Mouse (Mus musculus) lung, embryonic 15.5 days (tissue): Measurements from ENCODE around the gene Nradd. TPM values are rescaled to one million over a fixed set of nuclear protein-coding genes. Genes with fewer than 3 reads are reported as not detected.

Experiments used
- ATAC-seq: fragments of 200-750 bp; cut with Nextera tagmentation; 2 replicates; pipeline ENCODE4 v1.8.0; 2017; ENCODE audit warnings: moderate number of reproducible peaks, borderline replicate concordance; ENCODE audit not compliant: low FRiP score, low TSS enrichment; ENCODE audit errors: extremely low read depth
- H3K27ac ChIP-seq: fragments of 300-500 bp; sonication (generic); 2 replicates; pipeline ENCODE4 v1.5.1; 2015; ENCODE audit warnings: moderate library complexity, mild to moderate bottlenecking, inconsistent platforms
- H3K27me3 ChIP-seq: fragments of 300-500 bp; sonication (generic); 2 replicates; pipeline ENCODE4 v1.6.1; 2015; ENCODE audit warnings: inconsistent platforms
- H3K36me3 ChIP-seq: fragments of 300-500 bp; sonication (generic); 2 replicates; pipeline ENCODE4 v1.6.1; 2015; ENCODE audit warnings: inconsistent platforms
- H3K4me1 ChIP-seq: fragments of 300-500 bp; sonication (generic); 2 replicates; pipeline ENCODE4 v1.6.1; 2015; ENCODE audit warnings: inconsistent platforms
- H3K4me2 ChIP-seq: fragments of 300-500 bp; sonication (generic); 2 replicates; pipeline ENCODE4 v1.6.1; 2015; ENCODE audit warnings: inconsistent platforms, mild to moderate bottlenecking, moderate library complexity
- H3K4me3 ChIP-seq: fragments of 300-500 bp; sonication (generic); 2 replicates; pipeline ENCODE4 v1.5.1; 2015; ENCODE audit warnings: mild to moderate bottlenecking, inconsistent platforms
- H3K9ac ChIP-seq: fragments of 300-500 bp; sonication (generic); 2 replicates; pipeline ENCODE4 v1.6.1; 2015; ENCODE audit warnings: inconsistent platforms
- H3K9me3 ChIP-seq: fragments of 300-500 bp; sonication (generic); 2 replicates; pipeline ENCODE4 v1.6.1; 2016; ENCODE audit warnings: inconsistent platforms
- WGBS: fragments of 180-500 bp; shearing (Covaris S2); methylation state at CpG from one replicate; pipeline ENCODE4 v1.1.7; 2015; 5-methylcytosine and 5-hydroxymethylcytosine counted together
- polyA plus RNA-seq: library from polyadenylated mRNA; unstranded; fragments of >200 nt; fragmentation: Nextera tagmentation; extraction: Ambion mirVana; gene quantifications from 2 replicates; pipeline ENCODE4 v1.2.1, GENCODE M21; 2015

Nradd gene
- polyA plus RNA-seq: 51.2 and 55.6 TPM in 2 replicates

DNA sequence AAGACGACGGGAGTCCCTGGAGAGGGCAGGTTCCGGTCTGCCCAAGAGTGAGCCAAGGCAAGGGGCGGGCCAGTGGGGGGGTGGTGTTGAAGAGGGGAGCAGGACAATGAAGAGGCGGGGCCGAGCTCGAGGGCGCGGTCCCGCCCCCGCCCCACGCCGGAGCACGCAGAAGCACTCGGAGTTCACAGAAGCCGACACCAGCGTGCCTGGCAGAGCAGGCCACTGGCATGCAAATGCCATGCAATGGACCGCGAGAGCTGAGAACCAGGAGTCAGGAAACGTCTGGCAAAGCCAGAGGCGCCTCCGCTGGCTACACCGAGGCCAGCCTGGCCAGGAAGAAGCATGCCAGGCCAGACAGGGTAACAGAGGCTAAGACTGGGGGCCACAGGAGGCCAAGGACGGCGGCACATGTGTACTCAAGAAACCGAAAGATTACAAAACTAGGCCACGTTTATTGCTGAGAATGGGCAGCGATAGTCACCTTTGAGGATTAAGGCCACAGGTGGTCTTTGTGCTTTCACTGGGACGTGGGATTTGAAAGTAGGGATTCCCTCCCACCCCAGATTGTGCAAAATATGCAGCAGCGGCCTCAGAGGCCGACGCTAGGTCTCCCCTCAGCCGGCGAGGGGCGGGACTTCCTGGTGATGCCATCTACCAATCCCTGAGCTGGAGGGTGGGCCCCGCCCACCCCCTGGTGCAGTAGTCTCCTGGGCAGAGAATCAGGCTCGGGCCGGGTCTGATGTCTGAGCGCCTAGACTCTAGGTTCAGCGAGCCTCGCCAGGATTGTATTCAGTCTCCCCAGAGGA is at the start of gene Nradd:
Gene Nradd, minus strand, starts transcription at position 92 of the 806 bp plus-strand sequence.
- peak; percentile 94 for ATAC-seq
- Histone ChIP-seq H3K9ac (peak within 1 kb of the TSS; percentile 58), H3K4me2 (peak within 1 kb of the TSS; percentile 90), H3K27ac (peak within 1 kb of the TSS; percentile 87), H3K9me3 (no peaks in the 10 kb centered on the region), H3K27me3 (no peaks in the 10 kb centered on the region), H3K4me1 (peaks cover 18% of the 10 kb centered on the region), H3K36me3 (peaks cover 18% of the 10 kb centered on the region), H3K4me3 (peak within 1 kb of the TSS; percentile 56)
- 3% methylated on average over 41 of the region's 41 CpGs for WGBS

DNA sequence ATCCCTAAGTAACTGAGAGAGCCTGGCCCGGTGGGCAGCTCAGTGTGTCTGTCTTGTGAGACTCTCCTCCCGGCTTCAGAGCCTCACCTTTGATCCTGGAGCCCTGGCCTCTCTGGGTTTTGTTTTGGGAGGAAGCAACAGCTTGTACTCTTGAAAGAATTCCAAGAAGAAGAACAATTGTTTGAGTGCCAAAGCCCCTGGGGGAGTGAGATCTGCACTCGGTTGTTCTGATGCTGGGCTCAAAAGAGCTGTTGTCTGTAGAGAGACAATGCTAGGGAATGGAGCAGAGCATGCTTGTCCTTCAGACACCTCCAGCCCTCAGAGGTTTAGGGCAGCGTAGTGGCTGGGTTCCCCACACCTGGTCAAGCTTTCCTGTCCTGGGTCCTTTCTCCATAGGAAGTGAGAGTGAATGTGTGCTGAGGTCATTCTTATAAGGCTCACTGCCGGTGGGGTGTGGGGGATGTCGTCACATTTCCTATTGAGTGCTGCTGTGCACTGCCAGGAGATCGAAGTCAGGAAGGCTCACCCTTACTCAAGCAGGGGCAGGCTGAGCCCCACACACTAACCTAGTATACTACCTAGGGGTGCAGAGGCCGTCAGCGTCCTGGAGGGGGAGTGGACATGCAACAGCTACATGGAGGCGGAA is 49.0 kb upstream of the Nradd start:
- no peaks in the 10 kb centered on the region for H3K36me3 ChIP-seq
- peaks cover 32% of the 10 kb centered on the region for H3K4me1 ChIP-seq
- peak overlapping the region; percentile 1; the same call in 1 of the 2 replicates for H3K4me2 ChIP-seq
- H3K9ac ChIP-seq: no peak overlapping the region
- peak overlapping the region; percentile 64 for H3K27ac ChIP-seq
- H3K27me3 ChIP-seq: no peaks in the 10 kb centered on the region
- H3K4me3 ChIP-seq: no peak overlapping the region
- 0 out of 2 replicates have a peak, but pooled peaks have one; percentile 4 for ATAC-seq
- WGBS: 57% methylated on average over 10 of the region's 10 CpGs
- no peaks in the 10 kb centered on the region for H3K9me3 ChIP-seq

DNA sequence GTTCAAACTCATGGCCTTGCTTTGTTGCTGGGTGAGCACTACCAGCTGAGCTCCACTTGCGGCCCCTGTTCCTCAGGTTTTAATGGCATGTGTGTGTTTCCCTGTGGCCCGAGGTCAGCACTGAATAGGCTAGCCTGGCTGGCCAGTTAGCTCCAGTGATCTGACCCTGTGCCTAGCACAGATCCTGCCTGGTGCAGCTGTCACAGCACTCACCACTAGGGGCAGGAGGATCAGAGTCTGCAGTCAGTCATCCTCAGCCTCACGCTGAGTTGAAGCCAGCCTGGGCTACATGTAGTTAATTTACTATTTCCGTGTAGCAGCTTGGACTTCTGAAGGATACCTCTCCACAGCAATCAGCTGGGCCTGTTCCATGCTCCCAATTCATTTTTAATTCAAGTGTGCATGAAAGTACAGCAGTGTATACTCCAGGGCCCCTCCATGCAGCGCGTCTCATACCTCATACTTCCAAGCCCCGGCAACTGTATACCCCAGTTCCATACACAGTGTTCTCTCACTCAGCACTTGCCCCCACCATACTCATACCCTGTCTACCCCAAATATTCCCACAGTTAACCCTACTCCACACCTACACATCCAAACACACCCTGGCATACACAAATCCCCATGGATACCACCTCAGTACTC is 48.3 kb upstream of the Nradd start:
- peak overlapping the region; percentile 1; the same call in 1 of the 2 replicates for H3K4me2 ChIP-seq
- H3K4me1 ChIP-seq: peaks cover 38% of the 10 kb centered on the region
- no peaks in the 10 kb centered on the region for H3K27me3 ChIP-seq
- H3K4me3 ChIP-seq: no peak overlapping the region
- no peaks in the 10 kb centered on the region for H3K9me3 ChIP-seq
- H3K9ac ChIP-seq: no peak overlapping the region
- no peak for ATAC-seq
- peak overlapping the region; percentile 64 for H3K27ac ChIP-seq
- 64% methylated on average over 7 of the region's 7 CpGs for WGBS
- H3K36me3 ChIP-seq: no peaks in the 10 kb centered on the region

DNA sequence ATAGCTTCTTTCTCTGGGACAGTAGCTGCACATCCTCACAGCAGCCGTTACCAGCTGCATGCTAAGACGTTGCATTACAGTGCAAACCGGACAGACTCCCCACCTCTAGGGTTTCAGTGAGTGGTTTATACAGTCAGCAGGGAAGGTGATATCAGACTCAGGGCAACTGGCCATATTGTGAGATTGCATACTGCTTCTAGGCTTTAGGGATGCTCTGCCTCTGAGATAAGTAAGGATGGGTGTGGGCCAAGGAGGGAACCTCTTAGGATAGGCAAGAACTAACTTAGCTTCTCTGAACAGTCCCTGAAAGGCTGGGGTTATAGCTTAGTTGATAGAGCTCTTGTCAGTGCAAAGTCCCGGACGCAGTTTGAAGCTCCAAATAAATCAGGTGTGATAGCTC is 45.5 kb upstream of the Nradd start:
- no peaks in the 10 kb centered on the region for H3K36me3 ChIP-seq
- no peaks in the 10 kb centered on the region for H3K27me3 ChIP-seq

DNA sequence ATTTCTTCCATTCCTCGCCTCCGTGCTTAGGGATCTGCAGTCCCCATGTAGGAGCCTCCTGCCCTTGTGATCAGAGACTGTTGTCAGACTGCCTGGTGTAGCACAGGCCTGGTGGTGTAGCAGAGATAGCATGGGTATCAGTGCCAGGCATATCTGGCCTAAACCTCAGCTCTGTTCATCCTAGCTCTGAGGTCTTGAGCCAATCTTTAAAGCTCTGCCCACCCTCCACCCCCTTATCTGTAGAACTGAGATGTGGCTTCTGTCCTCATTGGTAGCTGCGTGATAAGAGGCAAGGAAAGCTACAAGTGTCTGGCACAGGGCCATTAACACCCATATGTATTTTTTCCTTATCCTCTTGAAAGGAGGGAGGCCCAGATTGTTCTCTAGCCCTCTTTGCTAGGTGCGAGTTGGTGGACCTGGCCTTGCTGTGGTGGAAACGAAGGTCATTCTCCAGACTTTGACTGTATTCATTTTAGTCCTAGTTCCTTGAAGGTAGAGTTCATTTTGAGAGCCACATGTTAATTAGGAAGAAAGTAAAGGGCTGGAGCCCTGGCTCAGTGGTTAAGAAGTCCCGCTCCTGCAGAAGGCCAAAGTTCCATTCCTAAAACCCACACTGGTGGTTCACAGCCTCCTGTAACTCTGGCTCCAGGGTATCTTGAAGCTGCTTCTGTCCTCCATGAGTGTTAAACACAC is 44.5 kb upstream of the Nradd start:
- Histone ChIP-seq H3K27me3 (no peaks in the 10 kb centered on the region), H3K9ac (no peak overlapping the region), H3K36me3 (no peaks in the 10 kb centered on the region), H3K4me3 (no peak overlapping the region), H3K4me2 (no peak overlapping the region), H3K4me1 (peaks cover 45% of the 10 kb centered on the region), H3K27ac (0 out of 2 replicates have a peak overlapping the region, but pooled peaks have one; percentile 5), H3K9me3 (no peaks in the 10 kb centered on the region)
- WGBS: 70% methylated on average over 6 of the region's 6 CpGs
- ATAC-seq: peak; percentile 49; the same call in 1 of the 2 replicates

More for the DNA sequence above, 45.5 kb upstream of the Nradd start:
- H3K4me2 ChIP-seq: no peak overlapping the region
- no peak for ATAC-seq
- WGBS: 82% methylated on average over 5 of the region's 5 CpGs
- peaks cover 45% of the 10 kb centered on the region for H3K4me1 ChIP-seq
- H3K9ac ChIP-seq: no peak overlapping the region
- no peak overlapping the region for H3K4me3 ChIP-seq
- no peak overlapping the region for H3K27ac ChIP-seq
- no peaks in the 10 kb centered on the region for H3K9me3 ChIP-seq

DNA sequence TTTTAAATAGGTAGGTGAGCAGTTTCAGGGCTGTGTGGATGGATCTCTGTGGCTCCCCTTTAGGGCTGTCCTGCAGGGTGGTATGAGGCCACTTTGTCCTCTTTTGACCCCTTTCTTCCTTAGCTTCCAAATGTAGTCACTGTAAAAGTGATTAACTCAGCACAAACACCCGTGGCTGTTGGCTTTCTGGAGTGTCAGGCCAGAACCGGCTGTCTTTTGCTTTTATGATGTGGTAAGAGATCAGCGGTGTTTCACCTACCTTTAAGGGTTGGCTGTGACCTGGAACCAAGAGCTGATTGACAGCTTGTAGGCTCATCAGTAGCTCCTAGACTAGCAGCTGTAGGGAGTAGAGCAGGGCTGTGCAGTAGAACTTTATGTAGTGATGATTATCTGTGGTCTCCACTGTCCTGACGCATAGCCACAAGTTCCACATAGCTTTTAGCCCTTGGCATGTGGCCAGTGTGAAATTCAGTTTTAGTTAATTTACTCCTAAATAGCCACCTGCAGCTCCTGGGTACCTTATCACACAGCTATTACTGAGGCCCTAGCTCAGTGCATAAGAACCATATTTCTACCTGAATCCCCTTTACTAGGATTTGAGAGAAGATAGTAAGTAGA is 43.1 kb upstream of the Nradd start:
- Histone ChIP-seq H3K9me3 (no peaks in the 10 kb centered on the region), H3K4me3 (no peak overlapping the region), H3K9ac (no peak overlapping the region), H3K4me2 (no peak overlapping the region), H3K36me3 (no peaks in the 10 kb centered on the region), H3K4me1 (peaks cover 35% of the 10 kb centered on the region), H3K27ac (no peak overlapping the region), H3K27me3 (no peaks in the 10 kb centered on the region)
- 58% methylated on average over 4 of the region's 4 CpGs for WGBS
- ATAC-seq: no peak

DNA sequence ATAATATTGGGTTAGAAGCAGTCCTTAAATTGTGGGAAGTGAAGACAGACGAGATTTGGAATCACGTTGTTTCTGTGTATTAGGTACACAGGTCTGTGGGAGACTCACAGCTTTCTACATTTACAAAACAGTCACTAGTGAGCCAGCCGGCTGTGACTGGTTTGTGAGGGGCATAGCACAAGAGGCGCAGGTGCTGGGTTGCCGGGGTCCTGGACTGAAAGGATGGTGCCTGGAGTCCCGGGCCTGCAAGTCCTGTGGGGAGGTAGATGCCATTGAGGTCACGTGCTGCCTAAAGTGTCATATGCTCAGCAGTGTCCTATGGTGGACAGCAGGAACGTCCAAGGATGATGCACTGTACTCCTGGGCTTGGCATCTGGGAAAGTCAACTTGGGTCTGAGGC is 42.1 kb upstream of the Nradd start:
- Histone ChIP-seq H3K4me2 (no peak overlapping the region), H3K36me3 (no peaks in the 10 kb centered on the region), H3K9ac (no peak overlapping the region), H3K4me3 (no peak overlapping the region), H3K27ac (0 out of 2 replicates have a peak overlapping the region, but pooled peaks have one; percentile 2), H3K4me1 (peaks cover 34% of the 10 kb centered on the region), H3K9me3 (no peaks in the 10 kb centered on the region), H3K27me3 (no peaks in the 10 kb centered on the region)
- WGBS: 45% methylated on average over 8 of the region's 8 CpGs
- ATAC-seq: no peak

DNA sequence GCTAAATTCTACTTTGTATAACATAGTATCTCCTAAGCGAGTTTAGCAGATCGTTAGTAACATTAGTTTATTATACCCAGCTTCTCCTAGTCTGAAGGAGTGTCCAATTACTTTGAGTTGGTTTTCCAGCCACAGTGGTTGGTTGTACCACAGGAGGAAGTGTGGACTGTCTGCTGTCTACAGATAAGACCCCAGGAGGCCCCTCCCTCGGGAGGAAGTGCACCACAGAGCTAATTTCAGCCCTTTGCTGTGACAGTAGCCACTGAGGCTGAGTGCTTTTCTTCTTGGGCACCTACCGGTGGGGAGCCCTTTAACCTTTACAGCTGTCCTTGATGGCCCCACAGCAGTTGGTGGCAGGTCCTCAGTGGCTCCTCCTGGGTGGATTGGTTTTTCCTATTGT is 41.7 kb upstream of the Nradd start:
- Histone ChIP-seq H3K4me3 (no peak overlapping the region), H3K4me1 (peaks cover 37% of the 10 kb centered on the region), H3K9ac (no peak overlapping the region), H3K27ac (peak overlapping the region; percentile 2; the same call in 1 of the 2 replicates), H3K4me2 (no peak overlapping the region), H3K36me3 (no peaks in the 10 kb centered on the region), H3K9me3 (no peaks in the 10 kb centered on the region), H3K27me3 (no peaks in the 10 kb centered on the region)
- ATAC-seq: peak; percentile 60; the same call in 1 of the 2 replicates
- WGBS: 16% methylated on average over 4 of the region's 4 CpGs

DNA sequence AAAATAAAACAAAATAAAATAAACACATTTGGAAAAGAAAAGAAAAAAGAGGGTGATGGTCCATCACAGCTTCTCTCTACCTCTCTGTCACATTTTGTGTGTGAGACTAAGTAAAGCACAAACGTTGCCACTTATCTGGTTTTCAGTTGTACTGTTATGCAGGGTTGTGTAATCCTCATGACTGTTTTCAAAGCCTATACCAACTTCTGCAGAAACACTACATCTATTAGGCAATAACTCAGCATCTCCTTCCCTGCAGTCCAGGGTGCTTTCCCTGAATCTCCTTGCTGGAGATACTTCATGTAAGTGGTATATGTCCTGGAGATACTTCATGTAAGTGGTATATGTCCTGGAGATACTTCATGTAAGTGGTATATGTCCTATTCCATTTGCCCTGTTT is 38.6 kb upstream of the Nradd start:
- Histone ChIP-seq H3K9ac (no peak overlapping the region), H3K4me1 (peaks cover 27% of the 10 kb centered on the region), H3K27ac (no peak overlapping the region), H3K27me3 (no peaks in the 10 kb centered on the region), H3K9me3 (no peaks in the 10 kb centered on the region), H3K36me3 (no peaks in the 10 kb centered on the region), H3K4me3 (no peak overlapping the region), H3K4me2 (no peak overlapping the region)
- no peak for ATAC-seq
- WGBS: 76% methylated on average over 1 of the region's 1 CpGs

DNA sequence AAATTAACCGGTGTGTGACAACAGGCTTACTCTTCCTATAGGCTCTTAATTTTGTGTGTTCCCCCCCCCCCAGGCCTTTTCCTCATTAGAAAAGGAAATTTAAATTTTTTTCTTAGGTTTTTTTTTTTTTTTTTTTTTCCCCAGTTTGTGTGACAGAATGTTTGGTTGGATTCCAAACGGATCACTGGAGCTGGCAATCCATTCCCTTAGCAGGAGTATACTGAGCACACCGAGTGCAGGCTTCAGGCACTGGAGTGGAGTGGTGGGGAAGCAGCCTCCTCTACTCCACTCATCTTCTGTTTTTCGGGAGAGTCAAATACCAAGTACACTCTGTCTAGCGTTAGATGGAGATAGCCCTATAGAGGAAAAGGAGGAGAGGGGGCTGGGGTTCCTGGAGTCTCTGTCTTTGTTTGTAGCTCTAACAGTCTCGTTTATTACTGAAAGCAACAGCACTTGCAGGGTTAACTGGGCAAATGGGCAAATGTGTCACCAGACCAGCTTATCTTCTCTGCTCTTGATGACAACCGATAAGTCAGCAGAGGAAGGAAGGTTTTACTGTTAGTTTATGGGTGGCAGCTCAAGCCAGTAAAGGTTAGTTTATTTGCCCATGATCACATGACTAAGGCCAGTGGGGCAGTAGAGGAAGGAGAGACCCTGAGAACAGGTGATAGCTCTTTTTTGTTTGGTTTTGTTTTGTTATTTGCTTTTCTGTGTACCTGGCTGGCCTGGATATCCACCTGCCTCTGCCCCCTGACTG is 36.8 kb upstream of the Nradd start:
- ATAC-seq: no peak
- 65% methylated on average over 7 of the region's 7 CpGs for WGBS
- no peaks in the 10 kb centered on the region for H3K9me3 ChIP-seq
- H3K36me3 ChIP-seq: no peaks in the 10 kb centered on the region
- no peak overlapping the region for H3K4me3 ChIP-seq
- no peaks in the 10 kb centered on the region for H3K27me3 ChIP-seq
- peaks cover 15% of the 10 kb centered on the region for H3K4me1 ChIP-seq
- H3K27ac ChIP-seq: no peak overlapping the region
- no peak overlapping the region for H3K9ac ChIP-seq
- no peak overlapping the region for H3K4me2 ChIP-seq
